Mouse (Mus musculus): Measurements from ENCODE around the gene Cd46. TPM values are rescaled to one million over a fixed set of nuclear protein-coding genes. Genes with fewer than 3 reads are reported as not detected.
A peak's percentile ranks its signal among the peaks of the same experiment; 100 is the strongest.

The Cd46 gene
- total and polyA plus RNA-seq, 3 experiments, result 0.50 to 1.3 TPM; not detected in 1

GRCm38 (mm10) chr1:195033941-195034340, 58.1 kb downstream of the Cd46 start:
- H3K27ac ChIP-seq (ENCODE audit: control insufficient read depth, low read depth, low read length), result no peak overlapping the region
- no peak for TF ChIP-seq SMC3 (IDR thresholded peaks at IDR 0.05; ENCODE audit: low read depth, low read length)
- TF ChIP-seq ETS1 (IDR thresholded peaks at IDR 0.05; ENCODE audit: low read depth, low read length), result peak; percentile 30; the same call in 1 of the 2 replicates

GRCm38 (mm10) chr1:195032738-195033137, 59.3 kb downstream of the Cd46 start:
- Histone ChIP-seq H3K9ac (ENCODE audit: control insufficient read depth, low read depth, low read length, poor library complexity, severe bottlenecking) (no peak overlapping the region), H3K4me3 (ENCODE audit: control insufficient read depth in 1 of 2, insufficient read depth in 1 of 2, low read depth in 2 of 2, low read length in 2 of 2) (no peak overlapping the region), H3K27ac (ENCODE audit: control insufficient read depth, low read depth, low read length) (no peak overlapping the region), H3K79me2 (ENCODE audit: control insufficient read depth, insufficient read depth, low read length, poor library complexity) (no peaks in the 10 kb centered on the region), H3K27me3 (ENCODE audit: control insufficient read depth in 1 of 2, insufficient read depth in 2 of 2, low read length in 2 of 2) (no peaks in the 10 kb centered on the region), H3K9me3 (replicated peaks; ENCODE audit: insufficient read depth, low read length) (no peaks in the 10 kb centered on the region), H3K4me1 (ENCODE audit: control insufficient read depth in 1 of 2, insufficient read depth in 2 of 2, low read length in 2 of 2) (peaks cover 13 to 15% of the 10 kb centered on the region in 2 experiments; a peak in 3 of 4 replicates), H3K36me3 (ENCODE audit: control insufficient read depth in 1 of 2, insufficient read depth in 2 of 2, low read length in 2 of 2) (peaks cover 2 to 13% of the 10 kb centered on the region in 2 experiments; a peak in 2 of 4 replicates)
- TF ChIP-seq MYC (IDR thresholded peaks at IDR 0.05; ENCODE audit: low read depth, low read length) (0 out of 2 replicates have a peak, but pooled peaks have one; percentile 45), GATA1 (IDR thresholded peaks at IDR 0.05; ENCODE audit: low read depth, low read length) (peak; percentile 46; the same call in 1 of the 2 replicates), MAFK (IDR thresholded peaks at IDR 0.05; ENCODE audit: borderline replicate concordance, low read depth, low read length) (no peak), SIN3A (IDR thresholded peaks at IDR 0.05; ENCODE audit: low read length) (no peak; the same call in 1 of the 2 replicates), MAX (IDR thresholded peaks at IDR 0.05; ENCODE audit: low read length) (peak; percentile 32; the same call in 1 of the 2 replicates), EP300 (IDR thresholded peaks at IDR 0.05; ENCODE audit: low read depth in 1 of 2, low read length in 2 of 2) (peak in 1 of 2 experiments; percentile 33; a peak in 2 of 4 replicates), MAZ (IDR thresholded peaks at IDR 0.05; ENCODE audit: low read depth, low read length) (no peak), MXI1 (IDR thresholded peaks at IDR 0.05; ENCODE audit: low read depth, low read length) (peak; percentile 34; the same call in 1 of the 2 replicates), CTCF (IDR thresholded peaks at IDR 0.05 in 2 of 3, conservative IDR thresholded peaks at IDR 0.05 in 1 of 3; ENCODE audit: control insufficient read depth in 1 of 3, insufficient read depth in 1 of 3, low read depth in 2 of 3, low read length in 3 of 3, poor library complexity in 1 of 3, severe bottlenecking in 1 of 3) (0 out of 6 replicates have a peak, but pooled peaks of 1 of the 3 experiments have one; percentile 6)
- peak; percentile 25 for DNase-seq (ENCODE audit: low read depth, low spot score)

More at GRCm38 (mm10) chr1:195033941-195034340, 58.1 kb downstream of the Cd46 start:
- H3K36me3 ChIP-seq (ENCODE audit: control insufficient read depth in 1 of 2, insufficient read depth in 2 of 2, low read length in 2 of 2), result peaks cover 2 to 13% of the 10 kb centered on the region in 2 experiments; a peak in 2 of 4 replicates
- H3K9ac ChIP-seq (ENCODE audit: control insufficient read depth, low read depth, low read length, poor library complexity, severe bottlenecking), result no peak overlapping the region
- no peak for DNase-seq (ENCODE audit: low read depth, low spot score)
- no peaks in the 10 kb centered on the region for H3K79me2 ChIP-seq (ENCODE audit: control insufficient read depth, insufficient read depth, low read length, poor library complexity)
- H3K4me3 ChIP-seq (ENCODE audit: control insufficient read depth in 1 of 2, insufficient read depth in 1 of 2, low read depth in 2 of 2, low read length in 2 of 2), result no peak overlapping the region
- no peaks in the 10 kb centered on the region for H3K27me3 ChIP-seq (ENCODE audit: control insufficient read depth in 1 of 2, insufficient read depth in 2 of 2, low read length in 2 of 2)
- no peaks in the 10 kb centered on the region for H3K9me3 ChIP-seq (replicated peaks; ENCODE audit: insufficient read depth, low read length)
- H3K4me1 ChIP-seq (ENCODE audit: control insufficient read depth in 1 of 2, insufficient read depth in 2 of 2, low read length in 2 of 2), result peaks cover 13 to 15% of the 10 kb centered on the region in 2 experiments; a peak in 3 of 4 replicates

- Histone ChIP-seq H3K27me3 (ENCODE audit: control insufficient read depth in 1 of 2, insufficient read depth in 2 of 2, low read length in 2 of 2) (no peaks in the 10 kb centered on the region), H3K79me2 (ENCODE audit: control insufficient read depth, insufficient read depth, low read length, poor library complexity) (no peaks in the 10 kb centered on the region), H3K36me3 (ENCODE audit: control insufficient read depth in 1 of 2, insufficient read depth in 2 of 2, low read length in 2 of 2) (peaks cover 2 to 13% of the 10 kb centered on the region in 2 experiments; a peak in 2 of 4 replicates), H3K4me3 (ENCODE audit: control insufficient read depth in 1 of 2, insufficient read depth in 1 of 2, low read depth in 2 of 2, low read length in 2 of 2) (no peak overlapping the region), H3K9me3 (replicated peaks; ENCODE audit: insufficient read depth, low read length) (no peaks in the 10 kb centered on the region), H3K9ac (ENCODE audit: control insufficient read depth, low read depth, low read length, poor library complexity, severe bottlenecking) (no peak overlapping the region), H3K4me1 (ENCODE audit: control insufficient read depth in 1 of 2, insufficient read depth in 2 of 2, low read length in 2 of 2) (peaks cover 13 to 15% of the 10 kb centered on the region in 2 experiments; a peak in 3 of 4 replicates), H3K27ac (ENCODE audit: control insufficient read depth, low read depth, low read length) (no peak overlapping the region)
- TF ChIP-seq SMC3 (IDR thresholded peaks at IDR 0.05; ENCODE audit: low read depth, low read length) (no peak), SIN3A (IDR thresholded peaks at IDR 0.05; ENCODE audit: low read length) (no peak), ETS1 (IDR thresholded peaks at IDR 0.05; ENCODE audit: low read depth, low read length) (no peak), USF1 (IDR thresholded peaks at IDR 0.05; ENCODE audit: low read depth, low read length) (no peak)
- DNase-seq (ENCODE audit: low read depth, low spot score), result no peak
Measured at GRCm38 (mm10) chr1:195031786-195032185, 60.3 kb downstream of the Cd46 start.

Measured in MEL (cell line).